Mouse (Mus musculus) cerebellum, postnatal 25 days (tissue): ENCODE data around the gene Cldn2.

ENCODE experiments used
- DNase-seq, 2 experiments: peaks; one replicate each; pipeline ENCODE4 v3.0.0; 2021; ENCODE audit warnings: mixed read lengths in 2 of 2

The Cldn2 gene

GRCm38 (mm10) chrX:139808501-139808900 lies 7.9 kb downstream of the Cldn2 start:
- peak; percentile 55 to 56 for DNase-seq

- no peak for DNase-seq
These were observed 12.1 kb downstream of the Cldn2 start for GRCm38 (mm10) chrX:139812636-139813298.

- no peak for DNase-seq
These were observed 12.8 kb downstream of the Cldn2 start for GRCm38 (mm10) chrX:139813299-139814002.

GRCm38 (mm10) chrX:139814018-139814635 lies 13.5 kb downstream of the Cldn2 start:
- no peak for DNase-seq

- no peak for DNase-seq
These were observed 14.6 kb downstream of the Cldn2 start for GRCm38 (mm10) chrX:139815201-139815600.

- no peak for DNase-seq
These were observed 24.8 kb downstream of the Cldn2 start for GRCm38 (mm10) chrX:139825402-139825801.

- no peak for DNase-seq
These were observed 26.3 kb downstream of the Cldn2 start for GRCm38 (mm10) chrX:139826926-139827325.

- no peak for DNase-seq
These were observed 27.9 kb downstream of the Cldn2 start for GRCm38 (mm10) chrX:139828363-139829092.

- DNase-seq: peak; percentile 56 to 69
These were observed 31.8 kb downstream of the Cldn2 start for GRCm38 (mm10) chrX:139832464-139832863.

- peak in 1 of 2 experiments; percentile 4 for DNase-seq
These were observed 38.4 kb downstream of the Cldn2 start for GRCm38 (mm10) chrX:139839057-139839456.

- DNase-seq: no peak
These were observed 40.5 kb downstream of the Cldn2 start for GRCm38 (mm10) chrX:139841091-139841490.

GRCm38 (mm10) chrX:139854795-139855194 lies 54.2 kb downstream of the Cldn2 start:
- DNase-seq: no peak

GRCm38 (mm10) chrX:139859402-139859801 lies 58.8 kb downstream of the Cldn2 start:
- DNase-seq: no peak
